Mouse (Mus musculus): ENCODE data around the gene Nsd2. TPM values are rescaled to one million over a fixed set of nuclear protein-coding genes. Genes with fewer than 3 reads are reported as not detected.

Gene Nsd2
- polyA plus RNA-seq, 1 experiment from 2014 or later = 90.3 TPM

DNA sequence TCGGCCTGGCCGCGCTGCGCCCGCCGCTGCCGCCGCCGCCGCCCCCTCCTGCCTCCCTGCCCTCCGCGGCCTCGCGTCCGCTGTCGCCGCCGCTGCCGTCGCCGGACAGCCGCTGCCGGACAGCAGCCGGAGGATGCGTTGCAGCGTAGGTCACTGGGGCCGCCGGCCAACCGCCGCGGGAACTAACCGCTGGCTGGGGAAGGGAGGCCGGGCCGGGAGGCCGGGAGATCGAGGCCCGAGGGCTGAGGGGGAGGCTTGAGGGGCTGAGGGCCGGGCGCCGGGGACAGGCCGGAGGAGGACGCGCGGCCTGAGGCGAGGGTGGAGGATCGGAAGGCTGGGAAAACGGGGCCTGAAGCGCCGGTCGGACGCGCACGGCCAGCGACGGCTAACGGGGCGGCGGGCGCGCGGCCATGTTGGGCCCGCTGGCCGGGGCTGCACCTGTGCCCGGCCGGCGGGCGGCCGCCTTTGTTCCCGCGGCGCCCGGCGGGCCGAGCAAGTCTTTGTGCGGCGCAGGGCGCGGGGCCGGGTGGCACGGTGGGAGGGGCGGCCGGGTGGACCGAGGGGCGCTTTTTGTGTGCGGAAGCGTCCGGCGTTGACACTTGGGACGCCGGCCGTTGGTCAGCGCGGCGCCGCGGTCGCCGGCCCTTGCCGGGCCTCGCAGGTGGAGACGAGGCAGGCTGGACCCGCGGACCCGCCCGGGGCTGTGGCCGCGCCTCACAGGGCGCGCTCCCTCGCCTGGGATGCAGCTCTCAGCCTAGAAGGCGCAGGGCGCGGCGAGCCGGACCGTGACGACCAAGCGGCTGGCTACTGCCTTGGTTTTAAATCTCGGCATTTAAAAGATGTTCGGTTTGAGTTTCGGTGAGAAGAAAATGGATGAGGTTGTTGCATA lies 452 bp downstream of the Nsd2 start:
- Histone ChIP-seq H3K4me3 (peak overlapping the region; percentile 84), H3K27ac (peak overlapping the region; percentile 97), H3K4me1 (peaks cover 48% of the 10 kb centered on the region), H3K9me3 (replicated peaks) (no peaks in the 10 kb centered on the region), H3K36me3 (peaks cover 20% of the 10 kb centered on the region), H3K27me3 (ENCODE audit: low read depth, poor library complexity, severe bottlenecking) (no peaks in the 10 kb centered on the region)
- under 1% methylated on average over 119 of the region's 121 CpGs for WGBS
- peak; percentile 79 for DNase-seq (ENCODE audit: low spot score)

DNA sequence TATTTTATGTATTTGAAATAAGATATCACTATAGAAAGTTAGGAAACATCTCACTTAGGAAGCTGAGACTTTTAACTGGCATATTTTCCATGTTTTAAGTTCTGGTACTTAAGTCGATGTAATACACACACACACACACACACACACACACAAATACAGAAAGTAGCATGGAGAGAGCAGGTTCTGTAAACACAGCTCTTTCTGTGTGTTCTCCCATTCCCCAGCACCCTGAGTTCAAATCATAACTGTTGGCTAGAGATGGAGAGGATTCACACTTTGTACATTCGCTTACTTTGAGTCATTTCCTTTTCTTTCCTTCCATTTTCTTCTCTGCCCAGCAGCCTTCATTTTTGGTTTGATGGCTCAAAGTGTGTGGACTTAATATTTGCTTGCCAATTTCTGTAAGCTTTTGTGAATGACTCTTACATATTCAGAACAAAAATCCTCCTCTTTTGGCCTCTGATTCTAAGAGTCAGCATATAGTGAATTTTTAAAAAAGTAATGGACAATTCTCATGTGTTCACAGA lies 1.4 kb downstream of the Nsd2 start:
- 0 out of 2 replicates have a peak overlapping the region, but pooled peaks have one; percentile 28 for H3K27ac ChIP-seq
- no peaks in the 10 kb centered on the region for H3K9me3 ChIP-seq (replicated peaks)
- no peaks in the 10 kb centered on the region for H3K27me3 ChIP-seq (ENCODE audit: low read depth, poor library complexity, severe bottlenecking)
- H3K4me3 ChIP-seq = peak overlapping the region; percentile 84
- 56% methylated on average over 2 of the region's 2 CpGs for whole genome bisulfite sequencing
- DNase-seq (ENCODE audit: low spot score) = no peak
- H3K4me1 ChIP-seq = peaks cover 48% of the 10 kb centered on the region
- peaks cover 24% of the 10 kb centered on the region for H3K36me3 ChIP-seq

DNA sequence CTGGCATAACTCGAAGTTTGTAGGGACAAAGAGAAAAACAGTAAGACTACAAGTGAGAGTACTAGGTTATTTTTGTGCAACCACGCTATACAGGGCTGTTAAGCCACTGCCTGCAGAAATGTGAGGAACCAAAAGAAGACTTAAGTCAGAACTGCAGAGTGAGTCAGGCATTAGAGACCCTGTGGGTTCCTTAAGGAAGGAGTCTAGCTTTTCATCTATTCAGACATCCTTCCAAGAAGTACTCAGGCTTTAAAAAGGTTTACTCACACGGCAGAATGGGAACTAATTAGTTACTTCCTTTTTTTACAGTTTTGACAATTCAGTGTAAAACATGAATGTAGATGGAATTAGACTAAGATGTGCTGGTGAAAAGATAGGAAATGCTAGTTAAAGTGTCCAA lies 1.9 kb downstream of the Nsd2 start:
- Histone ChIP-seq H3K4me1 (peaks cover 48% of the 10 kb centered on the region), H3K9me3 (replicated peaks) (no peaks in the 10 kb centered on the region), H3K27me3 (ENCODE audit: low read depth, poor library complexity, severe bottlenecking) (no peaks in the 10 kb centered on the region), H3K4me3 (peak overlapping the region; percentile 84), H3K36me3 (peaks cover 24% of the 10 kb centered on the region), H3K27ac (no peak overlapping the region)
- WGBS = 53% methylated on average over 3 of the region's 3 CpGs
- no peak for DNase-seq (ENCODE audit: low spot score)

DNA sequence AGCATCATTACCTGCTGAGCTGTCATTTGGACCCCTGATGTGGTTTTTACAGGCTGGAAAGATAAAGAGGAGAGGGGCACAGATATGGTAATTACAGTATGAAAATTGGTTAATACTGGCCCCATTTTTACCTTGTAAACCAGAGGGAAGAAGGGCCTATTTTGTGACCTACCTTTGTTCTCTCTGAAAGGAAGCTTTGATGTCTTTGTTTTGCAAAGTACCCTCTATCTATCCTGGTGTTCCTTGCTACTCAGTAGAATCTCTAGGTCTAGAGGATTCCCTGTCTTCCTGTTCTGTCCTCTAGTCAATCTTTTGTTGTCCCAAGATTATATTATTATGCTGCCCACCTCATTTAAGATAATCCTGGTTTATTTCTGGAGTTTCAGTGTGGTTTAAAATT lies 5.5 kb downstream of the Nsd2 start:
- peaks cover 37% of the 10 kb centered on the region for H3K36me3 ChIP-seq
- DNase-seq (ENCODE audit: low spot score) = no peak

DNA sequence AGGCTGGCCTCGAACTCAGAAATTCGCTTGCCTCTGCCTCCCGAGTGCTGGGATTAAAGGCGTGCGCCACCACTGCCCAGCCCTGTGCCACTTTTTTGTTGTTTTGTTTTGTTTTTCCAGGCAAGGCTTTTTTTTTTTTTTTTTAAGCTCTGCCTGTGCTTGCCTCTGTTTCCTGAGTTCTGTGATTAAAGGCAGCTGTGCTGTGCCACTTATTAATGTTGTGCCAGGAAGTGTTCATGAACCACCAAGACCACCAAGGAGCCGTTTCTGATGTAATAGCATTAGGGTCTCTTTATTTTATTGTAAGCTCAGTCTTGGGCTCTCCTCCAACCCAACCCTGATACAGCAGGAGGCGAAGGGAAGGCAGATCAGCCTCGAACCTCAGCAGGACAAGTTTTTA lies 7.6 kb downstream of the Nsd2 start:
- no peaks in the 10 kb centered on the region for H3K27me3 ChIP-seq (ENCODE audit: low read depth, poor library complexity, severe bottlenecking)
- H3K36me3 ChIP-seq = peaks cover 51% of the 10 kb centered on the region
- WGBS = 83% methylated on average over 8 of the region's 8 CpGs

More for the DNA sequence above, 5.5 kb downstream of the Nsd2 start:
- Histone ChIP-seq H3K9me3 (replicated peaks) (no peaks in the 10 kb centered on the region), H3K4me3 (no peak overlapping the region), H3K4me1 (peaks cover 28% of the 10 kb centered on the region), H3K27me3 (ENCODE audit: low read depth, poor library complexity, severe bottlenecking) (no peaks in the 10 kb centered on the region), H3K27ac (no peak overlapping the region)

DNA sequence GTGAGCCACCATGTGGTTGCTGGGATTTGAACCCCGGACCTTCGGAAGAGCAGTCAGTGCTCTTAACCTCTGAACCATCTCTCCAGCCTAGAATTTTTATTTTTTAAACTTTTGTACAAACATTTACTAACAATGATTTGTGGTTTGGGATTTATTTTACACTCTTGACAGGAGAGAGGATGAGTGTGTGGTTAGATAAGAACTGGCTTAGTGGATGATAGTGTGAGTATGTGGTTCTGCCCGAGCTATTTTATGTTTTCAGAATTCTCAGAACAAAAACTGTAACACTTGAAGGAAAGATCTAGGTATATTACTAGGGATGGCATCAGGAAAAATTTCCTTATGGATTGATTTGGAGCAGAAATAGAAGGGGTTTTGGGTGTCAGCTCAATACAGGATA lies 9.4 kb downstream of the Nsd2 start:
- Histone ChIP-seq H3K36me3 (peaks cover 48% of the 10 kb centered on the region), H3K4me1 (no peaks in the 10 kb centered on the region), H3K27ac (no peak overlapping the region), H3K9me3 (replicated peaks) (no peaks in the 10 kb centered on the region), H3K27me3 (ENCODE audit: low read depth, poor library complexity, severe bottlenecking) (no peaks in the 10 kb centered on the region), H3K4me3 (no peak overlapping the region)
- no peak for DNase-seq (ENCODE audit: low spot score)
- WGBS = 96% methylated on average over 3 of the region's 3 CpGs

More for the DNA sequence above, 7.6 kb downstream of the Nsd2 start:
- Histone ChIP-seq H3K4me1 (peaks cover 14% of the 10 kb centered on the region), H3K4me3 (no peak overlapping the region), H3K27ac (no peak overlapping the region), H3K9me3 (replicated peaks) (no peaks in the 10 kb centered on the region)
- DNase-seq (ENCODE audit: low spot score) = no peak

DNA sequence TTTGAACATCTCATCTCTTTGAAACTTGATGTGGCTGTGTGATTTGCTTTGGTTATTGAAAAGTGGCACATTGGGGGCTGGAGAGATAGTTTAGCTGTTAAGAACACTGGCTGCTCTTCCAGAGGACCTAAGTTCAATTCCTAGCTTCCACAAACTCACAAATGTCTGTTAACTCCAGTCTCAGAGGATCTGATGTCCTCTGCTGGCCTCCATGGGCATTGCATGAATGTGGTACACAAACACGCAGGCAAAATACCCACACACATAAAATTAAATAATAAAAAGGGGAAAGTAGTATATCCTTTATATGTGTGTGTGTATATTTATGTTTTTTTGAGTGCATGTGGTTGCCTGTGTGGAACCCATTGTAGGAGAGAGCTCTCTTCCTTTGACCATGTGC lies 10.3 kb downstream of the Nsd2 start:
- Histone ChIP-seq H3K4me3 (no peak overlapping the region), H3K27ac (no peak overlapping the region), H3K4me1 (no peaks in the 10 kb centered on the region), H3K9me3 (replicated peaks) (no peaks in the 10 kb centered on the region), H3K27me3 (ENCODE audit: low read depth, poor library complexity, severe bottlenecking) (no peaks in the 10 kb centered on the region), H3K36me3 (peaks cover 39% of the 10 kb centered on the region)
- no peak for DNase-seq (ENCODE audit: low spot score)
- 75% methylated on average over 1 of the region's 1 CpGs for WGBS

DNA sequence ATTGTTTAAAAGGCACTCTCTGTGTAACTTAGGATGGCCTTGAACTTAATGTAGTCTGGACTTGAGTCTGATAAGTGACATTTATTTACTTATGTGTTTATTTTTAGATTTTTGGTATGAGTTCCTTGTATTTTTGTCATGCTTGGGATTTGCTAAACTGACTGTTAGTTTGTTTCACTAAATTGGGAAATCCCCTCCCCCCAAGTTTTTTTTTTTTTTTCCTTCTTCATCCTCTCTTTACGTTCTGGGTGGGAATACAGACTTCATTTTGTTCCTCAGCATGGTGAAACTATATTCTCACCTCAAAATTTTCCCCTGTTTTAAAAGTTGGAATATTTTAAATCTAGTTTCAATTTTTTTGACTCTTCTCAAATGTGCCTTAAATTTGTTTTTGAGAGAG lies 20.8 kb downstream of the Nsd2 start:
- DNase-seq (ENCODE audit: low spot score) = no peak
- Histone ChIP-seq H3K27me3 (ENCODE audit: low read depth, poor library complexity, severe bottlenecking) (no peaks in the 10 kb centered on the region), H3K4me1 (no peaks in the 10 kb centered on the region), H3K36me3 (peaks cover 87% of the 10 kb centered on the region), H3K9me3 (replicated peaks) (no peaks in the 10 kb centered on the region), H3K27ac (no peak overlapping the region), H3K4me3 (no peak overlapping the region)
- WGBS = 90% methylated on average over 1 of the region's 1 CpGs

DNA sequence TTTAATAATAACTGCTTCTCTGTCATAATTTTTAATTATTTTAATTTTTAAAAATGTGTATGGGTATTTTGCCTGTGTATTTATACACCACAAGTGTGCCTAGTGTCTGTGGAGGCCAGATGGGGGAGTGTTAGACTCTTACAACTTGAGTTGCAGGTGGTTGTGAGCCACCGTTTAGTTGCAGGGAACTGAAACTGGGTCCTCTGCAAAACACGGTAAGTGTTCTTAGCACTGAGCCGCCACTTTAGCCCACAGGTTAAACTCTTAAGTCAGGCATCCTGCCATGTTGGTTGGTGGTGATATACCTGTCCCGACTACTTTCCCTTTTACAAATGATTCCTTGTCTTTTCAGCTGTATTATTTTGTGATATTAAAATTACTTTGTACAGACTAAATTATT lies 22.0 kb downstream of the Nsd2 start:
- Histone ChIP-seq H3K4me1 (no peaks in the 10 kb centered on the region), H3K27ac (no peak overlapping the region), H3K27me3 (ENCODE audit: low read depth, poor library complexity, severe bottlenecking) (no peaks in the 10 kb centered on the region), H3K36me3 (peaks cover 88% of the 10 kb centered on the region), H3K9me3 (replicated peaks) (no peaks in the 10 kb centered on the region), H3K4me3 (no peak overlapping the region)
- no peak for DNase-seq (ENCODE audit: low spot score)
- 94% methylated on average over 4 of the region's 4 CpGs for WGBS

DNA sequence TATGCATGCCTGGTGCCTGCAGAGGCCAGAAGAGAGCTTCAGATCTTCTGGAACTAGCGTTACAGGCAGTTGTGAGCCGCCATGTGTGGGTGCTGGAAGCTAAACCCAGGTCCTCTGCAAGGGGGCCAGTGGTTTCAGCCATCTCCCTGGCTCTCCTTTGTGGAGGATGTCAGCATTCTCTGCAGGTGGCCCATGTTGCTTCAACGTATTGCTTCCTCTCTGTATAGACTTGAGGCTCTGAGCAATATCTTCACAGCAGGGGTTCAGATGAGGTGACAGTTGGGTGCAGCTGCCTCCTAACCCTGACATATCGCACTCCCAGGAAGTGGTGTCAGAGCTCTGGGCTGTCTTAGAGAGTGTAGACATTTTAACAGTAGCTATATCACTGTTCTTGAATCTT lies 30.9 kb downstream of the Nsd2 start:
- Histone ChIP-seq H3K36me3 (peaks cover 97% of the 10 kb centered on the region), H3K4me1 (no peaks in the 10 kb centered on the region)

DNA sequence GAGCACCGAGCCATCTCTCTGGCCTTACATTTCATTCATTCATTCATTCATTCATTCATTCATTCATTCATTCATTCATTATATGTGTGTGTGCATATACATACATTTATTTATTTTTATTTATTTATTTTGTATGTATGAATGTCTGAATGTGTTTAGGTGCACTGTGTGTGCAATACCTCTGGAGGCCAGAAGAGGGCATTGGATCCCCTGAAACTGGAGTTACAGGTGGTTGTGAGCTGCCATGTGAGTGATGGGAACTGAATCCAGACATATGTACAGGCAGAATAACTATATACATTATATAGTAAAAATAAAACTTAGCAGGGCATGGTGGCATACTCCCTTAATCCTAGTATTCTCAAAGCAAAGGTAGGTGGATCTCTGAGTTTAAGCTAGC lies 32.6 kb downstream of the Nsd2 start:
- no peaks in the 10 kb centered on the region for H3K9me3 ChIP-seq (replicated peaks)
- no peak overlapping the region for H3K4me3 ChIP-seq
- H3K36me3 ChIP-seq = peaks cover 97% of the 10 kb centered on the region
- H3K27me3 ChIP-seq (ENCODE audit: low read depth, poor library complexity, severe bottlenecking) = no peaks in the 10 kb centered on the region
- H3K27ac ChIP-seq = no peak overlapping the region
- no peaks in the 10 kb centered on the region for H3K4me1 ChIP-seq
- DNase-seq (ENCODE audit: low spot score) = no peak
- WGBS = 93% methylated on average over 1 of the region's 1 CpGs

More for the DNA sequence above, 30.9 kb downstream of the Nsd2 start:
- 95% methylated on average over 4 of the region's 4 CpGs for WGBS
- Histone ChIP-seq H3K27me3 (ENCODE audit: low read depth, poor library complexity, severe bottlenecking) (no peaks in the 10 kb centered on the region), H3K4me3 (no peak overlapping the region), H3K27ac (no peak overlapping the region), H3K9me3 (replicated peaks) (no peaks in the 10 kb centered on the region)
- DNase-seq (ENCODE audit: low spot score) = no peak

DNA sequence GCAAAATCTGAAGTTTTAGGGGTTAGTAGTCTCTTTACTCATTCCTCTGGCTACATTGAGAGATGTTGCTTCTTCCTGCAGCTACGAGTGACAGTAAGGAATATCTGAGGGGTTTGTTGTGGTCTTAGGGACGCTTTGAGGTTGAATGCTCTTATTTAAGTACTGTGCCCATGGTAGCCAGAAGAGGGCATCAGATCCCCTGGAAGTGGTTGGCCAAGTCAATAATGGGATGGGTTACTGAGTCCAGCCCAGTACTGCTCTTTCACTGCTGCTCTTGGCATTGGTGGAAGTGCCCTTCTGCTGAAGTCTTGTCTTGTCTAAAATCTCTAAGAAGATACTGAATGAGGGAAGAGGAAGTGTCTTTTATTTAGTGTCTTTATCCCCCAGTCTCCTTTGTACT lies 33.5 kb downstream of the Nsd2 start:
- H3K36me3 ChIP-seq = peaks cover 97% of the 10 kb centered on the region
- WGBS = 86% methylated on average over 2 of the region's 2 CpGs
- DNase-seq (ENCODE audit: low spot score) = no peak

DNA sequence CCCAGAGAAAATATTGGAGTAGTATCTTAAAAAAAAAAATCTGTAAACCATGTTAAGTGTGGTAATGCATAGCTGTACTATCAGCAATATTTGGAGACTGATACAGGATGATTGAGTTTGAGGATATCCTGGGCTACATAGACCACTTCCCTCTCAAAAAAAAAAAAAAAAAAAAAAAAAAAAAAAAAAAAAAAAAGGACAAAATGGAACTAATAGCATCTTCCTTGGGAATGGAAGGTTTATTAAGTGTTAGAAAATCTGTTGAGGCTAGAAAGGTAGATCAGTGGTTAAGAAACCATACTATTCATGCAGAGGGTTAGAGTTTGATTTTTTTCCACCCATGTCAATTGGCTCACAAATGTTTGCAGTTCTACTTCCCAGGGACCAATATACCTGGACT lies 37.2 kb downstream of the Nsd2 start:
- no peaks in the 10 kb centered on the region for H3K4me1 ChIP-seq
- H3K9me3 ChIP-seq (replicated peaks) = no peaks in the 10 kb centered on the region
- no peaks in the 10 kb centered on the region for H3K27me3 ChIP-seq (ENCODE audit: low read depth, poor library complexity, severe bottlenecking)
- H3K27ac ChIP-seq = no peak overlapping the region
- H3K36me3 ChIP-seq = peaks cover 99% of the 10 kb centered on the region
- no peak for DNase-seq (ENCODE audit: low spot score)
- no peak overlapping the region for H3K4me3 ChIP-seq

More for the DNA sequence above, 33.5 kb downstream of the Nsd2 start:
- H3K4me3 ChIP-seq = no peak overlapping the region
- no peaks in the 10 kb centered on the region for H3K4me1 ChIP-seq
- no peaks in the 10 kb centered on the region for H3K27me3 ChIP-seq (ENCODE audit: low read depth, poor library complexity, severe bottlenecking)
- H3K9me3 ChIP-seq (replicated peaks) = no peaks in the 10 kb centered on the region
- no peak overlapping the region for H3K27ac ChIP-seq

All from limb, embryonic 10.5 days (tissue).